Mouse (Mus musculus) left cerebral cortex, adult 11 months (tissue): ENCODE data around the gene Ptpro.
A peak's percentile ranks its signal among the peaks of the same experiment; 100 is the strongest.
"Not testable (repeated sequence)": the region's sequence is repeated elsewhere in the genome, so short reads cannot be mapped to it uniquely, and the experiment has no call there.

ENCODE experiments used
- DNase-seq: peaks from one replicate; pipeline ENCODE4 v3.0.0; 2022; ENCODE audit warnings: low spot score

The Ptpro gene

GRCm38 (mm10) chr6:137456064-137456463, 203.9 kb downstream of the Ptpro start:
- no peak for DNase-seq

- no peak for DNase-seq
Observed at GRCm38 (mm10) chr6:137457210-137457609, 205.1 kb downstream of the Ptpro start.

- DNase-seq = no peak
Observed at GRCm38 (mm10) chr6:137458136-137458535, 206.0 kb downstream of the Ptpro start.

- no peak for DNase-seq
Observed at GRCm38 (mm10) chr6:137463771-137464170, 211.7 kb downstream of the Ptpro start.

GRCm38 (mm10) chr6:137465253-137465652, 213.1 kb downstream of the Ptpro start:
- no peak for DNase-seq

GRCm38 (mm10) chr6:137466256-137466655, 214.1 kb downstream of the Ptpro start:
- DNase-seq = no peak

GRCm38 (mm10) chr6:137467696-137468095, 215.6 kb downstream of the Ptpro start:
- DNase-seq = no peak

GRCm38 (mm10) chr6:137469541-137469940, 217.4 kb downstream of the Ptpro start:
- DNase-seq = no peak

GRCm38 (mm10) chr6:137470901-137471598, 218.9 kb downstream of the Ptpro start:
- DNase-seq = peak; percentile 63

- no peak for DNase-seq
Observed at GRCm38 (mm10) chr6:137472129-137472528, 220.0 kb downstream of the Ptpro start.

GRCm38 (mm10) chr6:137473433-137473832, 221.3 kb downstream of the Ptpro start:
- no peak for DNase-seq

- DNase-seq = not testable (repeated sequence)
Observed at GRCm38 (mm10) chr6:137475695-137476094, 223.6 kb downstream of the Ptpro start.

- DNase-seq = no peak
Observed at GRCm38 (mm10) chr6:137482891-137483290, 230.8 kb downstream of the Ptpro start.

GRCm38 (mm10) chr6:137487443-137487842, 235.3 kb downstream of the Ptpro start:
- DNase-seq = no peak

GRCm38 (mm10) chr6:137490115-137490514, 238.0 kb downstream of the Ptpro start:
- DNase-seq = no peak

GRCm38 (mm10) chr6:137491659-137492058, 239.5 kb downstream of the Ptpro start:
- no peak for DNase-seq

GRCm38 (mm10) chr6:137492582-137492981, 240.5 kb downstream of the Ptpro start:
- no peak for DNase-seq

- no peak for DNase-seq
Observed at GRCm38 (mm10) chr6:137493211-137494135, 241.4 kb downstream of the Ptpro start.

- no peak for DNase-seq
Observed at GRCm38 (mm10) chr6:137494136-137494475, 242.0 kb downstream of the Ptpro start.

GRCm38 (mm10) chr6:137494801-137495200, 242.7 kb downstream of the Ptpro start:
- DNase-seq = no peak

- no peak for DNase-seq
Observed at GRCm38 (mm10) chr6:137495233-137495632, 243.1 kb downstream of the Ptpro start.

- no peak for DNase-seq
Observed at GRCm38 (mm10) chr6:137496562-137496961, 244.4 kb downstream of the Ptpro start.

GRCm38 (mm10) chr6:137497208-137497835, 245.2 kb downstream of the Ptpro start:
- DNase-seq = no peak
